Mouse (Mus musculus) kidney, adult 11 months (tissue): ENCODE data around the gene Gpr137c.

ENCODE experiments used
- DNase-seq: peaks from one replicate; pipeline ENCODE4 v3.0.0; 2022

Gene Gpr137c

DNA sequence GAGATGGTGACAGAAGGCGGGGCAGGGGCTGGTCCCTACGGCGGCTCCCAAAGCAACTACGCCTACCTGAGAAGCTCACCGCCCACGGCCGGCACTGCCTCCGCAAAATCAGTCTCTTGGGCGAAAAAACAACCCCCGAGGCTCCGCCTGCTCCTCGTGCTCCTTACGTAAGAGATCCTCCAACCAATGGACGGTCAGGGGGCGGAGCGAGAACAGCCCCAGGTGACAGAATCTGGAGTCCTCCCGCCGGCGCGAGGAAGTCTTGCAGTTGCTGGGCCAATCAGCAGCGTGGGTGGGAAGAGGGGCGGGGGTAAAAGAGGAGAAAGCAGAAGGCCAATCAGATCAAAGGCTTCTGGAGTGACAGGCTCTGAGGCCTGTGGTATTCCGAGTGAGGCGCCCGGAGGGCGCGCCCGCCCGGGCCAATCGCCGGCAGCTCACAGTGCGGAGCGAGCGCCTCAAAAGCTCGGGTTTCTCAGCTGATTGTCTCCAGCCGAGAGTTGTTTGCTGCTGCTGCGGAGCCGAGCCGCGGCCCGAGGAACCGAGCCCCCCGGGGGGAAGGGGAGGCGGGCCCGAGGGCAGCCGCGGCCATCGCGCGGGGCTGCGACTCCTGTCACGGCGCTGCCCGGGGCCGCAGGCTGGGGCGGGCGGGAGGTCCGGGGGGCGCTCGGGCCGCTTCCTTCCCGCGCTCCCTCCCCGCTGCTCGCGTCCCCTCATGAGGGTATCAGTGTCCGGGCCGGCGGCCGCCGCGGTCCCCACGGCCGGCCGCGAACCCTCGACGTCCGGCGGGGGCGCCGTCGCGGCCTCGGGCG, at the start of gene Gpr137c:
TSS of gene Gpr137c (plus strand) at position 437 of the 809 bp plus-strand sequence.
- peak; percentile 99 for DNase-seq

- DNase-seq: no peak
Observed at GRCm38 (mm10) chr14:45172260-45172659, 47.3 kb upstream of the Gpr137c start.

- no peak for DNase-seq
Observed at GRCm38 (mm10) chr14:45175012-45175740, 44.3 kb upstream of the Gpr137c start.

DNA sequence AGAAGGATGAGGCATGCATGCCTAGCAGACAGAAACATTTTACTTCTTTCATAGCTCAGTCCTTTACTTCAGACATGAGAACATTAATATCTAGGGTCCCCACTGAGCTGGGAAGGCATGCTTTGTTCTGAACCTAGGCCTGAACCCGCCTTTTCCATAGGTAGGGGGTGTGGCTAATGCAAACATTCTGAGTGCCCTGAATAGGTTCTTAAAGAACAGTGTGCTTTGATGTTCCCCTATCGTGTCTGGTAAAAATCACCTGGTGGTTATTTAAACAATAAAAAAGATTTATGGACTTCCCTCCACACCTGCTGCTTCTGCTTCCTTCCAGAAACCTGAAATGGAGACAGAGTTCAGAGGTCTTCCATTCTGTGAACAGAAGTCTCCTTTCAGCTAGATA, 40.3 kb upstream of the Gpr137c start:
- no peak for DNase-seq

GRCm38 (mm10) chr14:45179606-45180005, 39.9 kb upstream of the Gpr137c start:
- DNase-seq: no peak

DNA sequence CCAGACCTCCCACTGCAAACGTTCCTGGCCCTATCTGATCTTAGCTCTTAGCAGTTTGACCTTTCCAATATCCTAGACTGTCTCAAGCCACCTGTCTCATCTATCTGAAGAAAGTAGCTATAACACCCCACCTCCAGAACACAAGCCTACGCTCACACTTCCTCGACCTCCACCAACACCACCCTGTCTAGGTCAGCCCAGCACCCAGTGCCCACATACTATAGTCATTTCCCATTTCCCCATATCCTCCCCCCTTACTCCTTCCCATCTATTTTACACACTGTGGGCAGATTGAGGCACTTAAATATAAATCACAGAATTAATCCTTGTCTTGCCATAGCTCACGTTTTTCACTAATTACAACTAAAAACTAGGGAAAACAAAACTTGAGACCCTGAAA, 37.9 kb upstream of the Gpr137c start:
- DNase-seq: no peak

DNA sequence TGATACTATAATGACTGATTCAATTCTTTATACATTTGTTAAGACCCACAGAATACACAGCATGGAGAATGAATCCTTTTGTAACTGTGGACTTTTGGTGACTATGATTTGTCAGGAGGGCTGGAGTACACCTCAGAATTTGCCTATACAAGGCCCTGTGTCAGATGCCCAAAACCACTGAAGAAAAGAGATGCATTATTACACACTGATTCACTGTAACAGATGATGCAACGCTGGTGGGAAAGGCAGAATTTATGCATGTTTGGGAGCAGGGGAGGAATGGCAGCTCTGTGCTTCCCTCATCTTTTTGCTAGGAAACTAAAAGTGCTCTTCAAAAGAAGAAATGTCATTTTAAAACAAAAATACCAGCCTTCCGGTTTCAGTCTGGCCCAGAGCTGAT, 28.5 kb upstream of the Gpr137c start:
- no peak for DNase-seq

GRCm38 (mm10) chr14:45200607-45201006, 18.9 kb upstream of the Gpr137c start:
- DNase-seq: no peak

- DNase-seq: no peak
Observed at GRCm38 (mm10) chr14:45210683-45211082, 8.8 kb upstream of the Gpr137c start.

GRCm38 (mm10) chr14:45211431-45211830, 8.1 kb upstream of the Gpr137c start:
- DNase-seq: no peak

GRCm38 (mm10) chr14:45216711-45217340, 2.7 kb upstream of the Gpr137c start:
- DNase-seq: no peak

DNA sequence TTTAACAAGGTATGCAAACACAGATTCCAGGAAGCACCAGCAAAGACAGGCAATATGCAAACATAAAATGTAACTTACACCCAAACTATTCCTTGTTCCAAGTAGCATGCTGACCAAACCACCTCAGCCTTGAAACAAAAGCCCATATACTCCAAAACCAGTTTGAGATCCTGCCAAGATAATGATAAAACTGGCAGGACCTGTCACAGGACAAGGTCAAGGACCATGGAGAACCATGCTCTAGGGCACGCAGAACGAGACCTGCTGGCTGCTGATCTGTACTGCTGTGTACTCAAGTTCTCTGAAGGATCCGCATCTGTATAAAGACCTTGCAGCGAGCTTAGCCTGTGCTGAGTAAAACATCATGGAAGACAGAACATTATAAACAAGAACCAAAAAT, 1.8 kb upstream of the Gpr137c start:
- DNase-seq: no peak

- DNase-seq: peak; percentile 65
Observed at GRCm38 (mm10) chr14:45220090-45220956, 806 bp downstream of the Gpr137c start, which contains the start of gene Txndc16. Gene Txndc16 (minus strand): TSS chr14:45220328.

DNA sequence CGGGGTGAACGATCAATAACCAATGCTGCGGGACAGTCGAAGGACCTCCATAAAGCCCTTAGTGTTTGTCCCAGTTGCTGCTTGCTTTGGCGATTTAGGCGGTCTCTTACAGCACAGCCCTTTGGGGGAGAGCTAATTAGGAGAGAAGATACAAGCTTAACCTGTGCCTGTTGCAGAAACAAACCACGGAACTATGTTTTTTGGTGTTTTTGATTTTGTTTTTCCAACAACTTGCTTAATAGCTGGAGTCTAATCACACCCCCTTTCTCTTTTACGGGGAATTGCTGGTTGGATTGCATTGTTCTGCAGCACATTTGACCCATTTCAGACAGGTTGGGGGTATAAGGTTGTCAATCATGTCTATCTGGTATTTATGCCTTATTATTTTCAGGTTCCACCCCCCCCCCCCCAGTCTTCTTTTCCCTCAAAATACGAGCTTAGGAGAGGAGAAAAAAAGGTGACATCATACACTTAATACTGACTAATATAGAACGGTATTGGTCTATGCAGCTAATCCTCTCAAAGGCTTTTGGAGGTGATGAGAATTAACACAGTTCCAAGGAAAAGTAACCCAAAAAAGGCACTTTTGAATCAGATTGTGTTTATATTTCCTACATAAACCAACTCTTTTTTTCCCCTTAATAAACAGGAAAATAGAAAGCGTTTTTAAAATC, 1.6 kb downstream of the Gpr137c start:
- DNase-seq: no peak

DNA sequence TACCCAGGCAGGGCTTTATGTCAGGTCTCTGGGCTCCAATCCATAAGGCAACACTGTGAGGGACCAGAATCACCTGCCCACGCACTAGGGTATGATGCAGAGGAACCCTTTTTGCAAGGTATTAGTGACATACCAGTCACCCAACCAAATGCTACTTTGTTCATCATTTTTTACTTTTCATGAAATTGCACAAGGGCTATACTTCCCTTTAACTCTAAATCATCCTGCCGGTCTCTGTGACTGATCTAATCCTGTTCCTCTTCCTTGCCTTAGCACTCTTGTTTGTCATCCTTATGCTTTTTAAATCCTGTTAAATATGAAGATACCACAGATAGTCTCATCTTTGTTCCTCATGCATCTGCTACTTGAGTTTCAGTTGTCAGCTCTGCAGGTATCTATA, 19.5 kb downstream of the Gpr137c start:
- DNase-seq: no peak

GRCm38 (mm10) chr14:45241613-45242012, 22.1 kb downstream of the Gpr137c start:
- no peak for DNase-seq

DNA sequence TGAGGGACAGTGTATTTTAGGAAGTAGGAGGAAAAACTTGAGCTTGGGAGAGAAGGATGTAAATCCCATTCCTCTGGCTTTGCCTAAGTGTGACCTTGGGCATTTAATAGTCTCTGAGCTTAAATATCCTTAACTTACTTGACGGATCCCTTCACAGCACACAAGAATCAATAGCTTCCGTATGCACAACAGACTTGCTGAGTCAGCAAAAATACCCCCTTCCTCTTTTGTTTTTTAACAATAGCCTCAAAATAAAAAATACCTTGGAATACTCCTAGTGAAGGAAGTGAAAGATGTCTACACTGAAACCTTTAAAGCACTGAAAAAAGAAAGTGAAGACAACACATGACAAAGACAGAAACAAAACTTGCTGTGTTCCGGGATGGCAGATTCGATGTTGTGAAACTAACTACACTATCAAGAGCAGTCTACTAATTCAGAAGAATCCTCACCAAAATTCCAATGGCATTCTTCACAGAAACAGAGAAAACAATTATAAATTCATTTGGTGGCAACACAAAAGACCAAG, 32.1 kb downstream of the Gpr137c start:
- no peak for DNase-seq

DNA sequence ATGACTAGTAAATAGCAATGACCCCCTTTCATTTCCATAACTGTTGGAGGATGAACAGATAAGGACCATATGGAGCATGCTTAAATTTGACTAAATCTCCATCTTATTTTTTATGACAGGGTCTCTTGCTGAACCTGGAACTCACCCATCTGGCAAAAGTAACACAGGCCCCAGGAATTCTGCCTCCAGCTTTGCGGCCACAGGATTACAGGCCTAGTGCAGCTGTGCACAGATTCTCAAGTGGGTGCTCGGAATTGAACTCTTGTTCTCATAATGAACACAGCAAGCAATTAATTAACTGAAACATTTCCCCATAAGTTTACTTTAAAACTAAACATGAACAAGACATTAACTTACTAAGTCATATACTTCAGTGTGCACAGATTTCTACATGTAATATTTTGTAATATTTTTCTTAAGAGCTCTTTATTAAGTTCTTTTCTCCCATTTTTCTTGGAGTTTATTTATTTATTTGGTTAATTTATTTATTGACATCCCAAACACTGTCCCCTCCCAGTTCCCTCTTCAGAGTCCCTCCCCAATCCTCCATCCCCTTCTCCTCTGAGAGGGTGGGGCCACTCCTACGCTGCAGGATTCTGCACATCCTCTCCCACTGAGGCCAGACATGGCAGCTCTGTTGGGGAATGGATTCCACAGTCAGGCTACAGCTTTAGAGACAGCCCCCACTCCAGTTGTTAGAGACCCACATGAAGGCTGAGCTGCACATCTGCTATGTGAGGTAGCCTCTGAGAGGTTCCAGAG, 44.5 kb downstream of the Gpr137c start:
- DNase-seq: no peak

DNA sequence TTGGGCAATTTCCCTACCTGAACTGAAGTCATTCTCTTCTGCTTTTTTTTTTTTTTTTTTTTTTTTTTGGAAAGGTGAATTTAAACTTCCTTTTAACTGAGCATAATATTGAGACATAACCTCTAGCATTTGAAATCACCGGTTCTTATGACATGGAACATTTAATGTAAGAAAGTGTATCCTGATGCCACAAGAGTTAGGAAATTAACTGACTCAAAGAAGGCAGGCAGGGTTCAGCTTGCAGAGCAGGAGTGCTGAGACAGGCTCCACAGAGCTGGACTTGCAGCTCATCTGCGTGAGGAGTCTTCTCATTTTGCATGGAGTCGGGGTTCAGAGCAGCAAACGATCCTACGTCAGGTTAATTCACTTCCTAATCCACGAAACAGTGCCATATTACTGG, 56.3 kb downstream of the Gpr137c start:
- DNase-seq: no peak

DNA sequence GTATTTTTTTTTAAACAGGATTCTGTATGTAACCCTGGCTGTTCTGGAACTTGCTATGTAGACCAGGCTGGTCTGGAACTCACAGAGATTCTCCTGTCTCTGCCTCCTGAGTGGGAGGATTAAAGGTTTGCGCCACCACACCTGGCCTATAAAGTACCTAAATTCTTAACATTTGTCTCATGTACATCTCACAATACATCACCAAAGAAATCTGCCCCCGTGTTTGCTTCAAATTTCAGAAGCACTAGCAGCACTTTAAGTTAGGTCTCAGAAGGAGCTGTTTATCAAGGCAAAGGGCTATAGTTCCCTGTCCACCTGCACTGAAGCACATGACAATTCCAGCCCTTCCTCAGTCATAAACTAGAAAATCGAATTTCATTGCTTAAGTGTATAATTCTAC, 62.5 kb downstream of the Gpr137c start:
- no peak for DNase-seq

GRCm38 (mm10) chr14:45291608-45292007, 72.1 kb downstream of the Gpr137c start:
- DNase-seq: no peak
